Mouse (Mus musculus): ENCODE results near the gene Nr1h4. TPM values are rescaled to one million over a fixed set of nuclear protein-coding genes. Genes with fewer than 3 reads are reported as not detected.

Nr1h4 gene
- polyA plus RNA-seq, 1 experiment from 2014 or later, result 8.4 TPM

- no peaks in the 10 kb centered on the region for H3K36me3 ChIP-seq (ENCODE audit: control insufficient read depth, insufficient read depth)
- no peaks in the 10 kb centered on the region; the same call in 1 of the 2 replicates for H3K4me1 ChIP-seq (ENCODE audit: control insufficient read depth, low read depth, low read length)
- H3K4me2 ChIP-seq (ENCODE audit: low read depth, low read length), result peak overlapping the region; percentile 40
- WGBS (ENCODE audit: insufficient replicate concordance), result 25% methylated on average over 15 of the region's 15 CpGs
- no peak overlapping the region for H3K27ac ChIP-seq (ENCODE audit: low read length)
- H3K9ac ChIP-seq (ENCODE audit: low read depth, low read length), result no peak overlapping the region
- 0 out of 2 replicates have a peak, but pooled peaks have one; percentile 13 for ATAC-seq (ENCODE audit: low read depth)
- H3K27me3 ChIP-seq (ENCODE audit: control insufficient read depth, insufficient read depth, low read depth, low read length), result no peaks in the 10 kb centered on the region
- no peaks in the 10 kb centered on the region for H3K9me3 ChIP-seq (replicated peaks; ENCODE audit: control insufficient read depth, low read length)
- 0 out of 2 replicates have a peak overlapping the region, but pooled peaks have one; percentile 1 for H3K4me3 ChIP-seq (ENCODE audit: low read depth, low read length)
Measured at GRCm38 (mm10) chr10:89453068-89453641, 80.2 kb downstream of the Nr1h4 start.

- WGBS (ENCODE audit: insufficient replicate concordance), result 68% methylated on average over 10 of the region's 10 CpGs
- ATAC-seq (ENCODE audit: low read depth), result no peak
- H3K9me3 ChIP-seq (replicated peaks; ENCODE audit: control insufficient read depth, low read length), result no peaks in the 10 kb centered on the region
Measured at GRCm38 (mm10) chr10:89450411-89450810, 83.0 kb downstream of the Nr1h4 start.

GRCm38 (mm10) chr10:89444381-89444780 lies 89.0 kb downstream of the Nr1h4 start:
- WGBS (ENCODE audit: insufficient replicate concordance), result 28% methylated on average over 3 of the region's 3 CpGs
- H3K4me2 ChIP-seq (ENCODE audit: low read depth, low read length), result peak overlapping the region; percentile 89
- no peaks in the 10 kb centered on the region for H3K27me3 ChIP-seq (ENCODE audit: control insufficient read depth, insufficient read depth, low read depth, low read length)
- H3K9ac ChIP-seq (ENCODE audit: low read depth, low read length), result peak overlapping the region; percentile 80
- H3K9me3 ChIP-seq (replicated peaks; ENCODE audit: control insufficient read depth, low read length), result no peaks in the 10 kb centered on the region
- H3K36me3 ChIP-seq (ENCODE audit: control insufficient read depth, insufficient read depth), result peaks cover 4% of the 10 kb centered on the region; the same call in 1 of the 2 replicates
- H3K4me3 ChIP-seq (ENCODE audit: low read depth, low read length), result peak overlapping the region; percentile 89
- peak overlapping the region; percentile 86; the same call in 1 of the 2 replicates for H3K27ac ChIP-seq (ENCODE audit: low read length)
- ATAC-seq (ENCODE audit: low read depth), result no peak
- peaks cover 15% of the 10 kb centered on the region for H3K4me1 ChIP-seq (ENCODE audit: control insufficient read depth, low read depth, low read length)

More at GRCm38 (mm10) chr10:89450411-89450810, 83.0 kb downstream of the Nr1h4 start:
- no peaks in the 10 kb centered on the region for H3K4me1 ChIP-seq (ENCODE audit: control insufficient read depth, low read depth, low read length)
- H3K27ac ChIP-seq (ENCODE audit: low read length), result no peak overlapping the region
- no peak overlapping the region for H3K9ac ChIP-seq (ENCODE audit: low read depth, low read length)
- no peaks in the 10 kb centered on the region for H3K27me3 ChIP-seq (ENCODE audit: control insufficient read depth, insufficient read depth, low read depth, low read length)
- H3K4me3 ChIP-seq (ENCODE audit: low read depth, low read length), result no peak overlapping the region
- H3K4me2 ChIP-seq (ENCODE audit: low read depth, low read length), result no peak overlapping the region
- H3K36me3 ChIP-seq (ENCODE audit: control insufficient read depth, insufficient read depth), result no peaks in the 10 kb centered on the region

- Histone ChIP-seq H3K4me3 (ENCODE audit: low read depth, low read length) (peak within 1 kb of the TSS; percentile 89), H3K36me3 (ENCODE audit: control insufficient read depth, insufficient read depth) (peaks cover 4% of the 10 kb centered on the region; the same call in 1 of the 2 replicates), H3K9ac (ENCODE audit: low read depth, low read length) (peak within 1 kb of the TSS; percentile 80), H3K4me1 (ENCODE audit: control insufficient read depth, low read depth, low read length) (peaks cover 19% of the 10 kb centered on the region), H3K27ac (ENCODE audit: low read length) (peak within 1 kb of the TSS; percentile 86), H3K9me3 (replicated peaks; ENCODE audit: control insufficient read depth, low read length) (no peaks in the 10 kb centered on the region), H3K27me3 (ENCODE audit: control insufficient read depth, insufficient read depth, low read depth, low read length) (no peaks in the 10 kb centered on the region), H3K4me2 (ENCODE audit: low read depth, low read length) (peak within 1 kb of the TSS; percentile 89)
- WGBS (ENCODE audit: insufficient replicate concordance), result under 1% methylated on average over 39 of the region's 39 CpGs
- peak; percentile 88 for ATAC-seq (ENCODE audit: low read depth)
Measured at GRCm38 (mm10) chr10:89443623-89444151, 89.7 kb downstream of the Nr1h4 start, which contains the start of gene Gas2l3. TSS of gene Gas2l3 (minus strand) at chr10:89443967.

GRCm38 (mm10) chr10:89443115-89443622 lies 90.2 kb downstream of the Nr1h4 start:
- H3K36me3 ChIP-seq (ENCODE audit: control insufficient read depth, insufficient read depth), result peaks cover 4% of the 10 kb centered on the region; the same call in 1 of the 2 replicates
- peak overlapping the region; percentile 80 for H3K9ac ChIP-seq (ENCODE audit: low read depth, low read length)
- peak overlapping the region; percentile 89 for H3K4me3 ChIP-seq (ENCODE audit: low read depth, low read length)
- peak; percentile 30 for ATAC-seq (ENCODE audit: low read depth)
- 0% methylated on average over 17 of the region's 17 CpGs for WGBS (ENCODE audit: insufficient replicate concordance)
- peaks cover 19% of the 10 kb centered on the region for H3K4me1 ChIP-seq (ENCODE audit: control insufficient read depth, low read depth, low read length)
- no peaks in the 10 kb centered on the region for H3K27me3 ChIP-seq (ENCODE audit: control insufficient read depth, insufficient read depth, low read depth, low read length)
- H3K4me2 ChIP-seq (ENCODE audit: low read depth, low read length), result peak overlapping the region; percentile 89
- H3K9me3 ChIP-seq (replicated peaks; ENCODE audit: control insufficient read depth, low read length), result no peaks in the 10 kb centered on the region
- peak overlapping the region; percentile 86 for H3K27ac ChIP-seq (ENCODE audit: low read length)

- peak overlapping the region; percentile 89 for H3K4me3 ChIP-seq (ENCODE audit: low read depth, low read length)
- WGBS (ENCODE audit: insufficient replicate concordance), result 3% methylated on average over 4 of the region's 4 CpGs
- peak overlapping the region; percentile 86 for H3K27ac ChIP-seq (ENCODE audit: low read length)
Measured at GRCm38 (mm10) chr10:89442640-89443039, 90.7 kb downstream of the Nr1h4 start.

GRCm38 (mm10) chr10:89441961-89442360 lies 91.4 kb downstream of the Nr1h4 start:
- ATAC-seq (ENCODE audit: low read depth), result no peak
- Histone ChIP-seq H3K4me3 (ENCODE audit: low read depth, low read length) (peak overlapping the region; percentile 89; the same call in 1 of the 2 replicates), H3K4me2 (ENCODE audit: low read depth, low read length) (peak overlapping the region; percentile 89), H3K27me3 (ENCODE audit: control insufficient read depth, insufficient read depth, low read depth, low read length) (no peaks in the 10 kb centered on the region), H3K36me3 (ENCODE audit: control insufficient read depth, insufficient read depth) (peaks cover 6% of the 10 kb centered on the region; the same call in 1 of the 2 replicates), H3K4me1 (ENCODE audit: control insufficient read depth, low read depth, low read length) (peaks cover 19% of the 10 kb centered on the region), H3K9ac (ENCODE audit: low read depth, low read length) (no peak overlapping the region), H3K27ac (ENCODE audit: low read length) (no peak overlapping the region), H3K9me3 (replicated peaks; ENCODE audit: control insufficient read depth, low read length) (no peaks in the 10 kb centered on the region)
- 84% methylated on average over 3 of the region's 3 CpGs for WGBS (ENCODE audit: insufficient replicate concordance)

More at GRCm38 (mm10) chr10:89442640-89443039, 90.7 kb downstream of the Nr1h4 start:
- H3K4me1 ChIP-seq (ENCODE audit: control insufficient read depth, low read depth, low read length), result peaks cover 19% of the 10 kb centered on the region
- no peaks in the 10 kb centered on the region for H3K9me3 ChIP-seq (replicated peaks; ENCODE audit: control insufficient read depth, low read length)
- no peak for ATAC-seq (ENCODE audit: low read depth)
- H3K36me3 ChIP-seq (ENCODE audit: control insufficient read depth, insufficient read depth), result peaks cover 6% of the 10 kb centered on the region; the same call in 1 of the 2 replicates
- H3K9ac ChIP-seq (ENCODE audit: low read depth, low read length), result peak overlapping the region; percentile 80
- no peaks in the 10 kb centered on the region for H3K27me3 ChIP-seq (ENCODE audit: control insufficient read depth, insufficient read depth, low read depth, low read length)
- peak overlapping the region; percentile 89 for H3K4me2 ChIP-seq (ENCODE audit: low read depth, low read length)

- Histone ChIP-seq H3K4me3 (ENCODE audit: low read depth, low read length) (no peak overlapping the region), H3K27me3 (ENCODE audit: control insufficient read depth, insufficient read depth, low read depth, low read length) (no peaks in the 10 kb centered on the region), H3K9ac (ENCODE audit: low read depth, low read length) (no peak overlapping the region), H3K4me2 (ENCODE audit: low read depth, low read length) (no peak overlapping the region), H3K4me1 (ENCODE audit: control insufficient read depth, low read depth, low read length) (peaks cover 19% of the 10 kb centered on the region), H3K36me3 (ENCODE audit: control insufficient read depth, insufficient read depth) (peaks cover 6% of the 10 kb centered on the region; the same call in 1 of the 2 replicates), H3K27ac (ENCODE audit: low read length) (no peak overlapping the region), H3K9me3 (replicated peaks; ENCODE audit: control insufficient read depth, low read length) (no peaks in the 10 kb centered on the region)
- 57% methylated on average over 7 of the region's 7 CpGs for WGBS (ENCODE audit: insufficient replicate concordance)
- no peak for ATAC-seq (ENCODE audit: low read depth)
Measured at GRCm38 (mm10) chr10:89439380-89439779, 94.0 kb downstream of the Nr1h4 start.

- no peak overlapping the region for H3K4me3 ChIP-seq (ENCODE audit: low read depth, low read length)
- H3K9ac ChIP-seq (ENCODE audit: low read depth, low read length), result no peak overlapping the region
- H3K9me3 ChIP-seq (replicated peaks; ENCODE audit: control insufficient read depth, low read length), result no peaks in the 10 kb centered on the region
- no peak for ATAC-seq (ENCODE audit: low read depth)
- H3K4me2 ChIP-seq (ENCODE audit: low read depth, low read length), result no peak overlapping the region
- no peak overlapping the region for H3K27ac ChIP-seq (ENCODE audit: low read length)
- no peaks in the 10 kb centered on the region for H3K27me3 ChIP-seq (ENCODE audit: control insufficient read depth, insufficient read depth, low read depth, low read length)
- WGBS (ENCODE audit: insufficient replicate concordance), result 87% methylated on average over 12 of the region's 12 CpGs
- peaks cover 13% of the 10 kb centered on the region for H3K4me1 ChIP-seq (ENCODE audit: control insufficient read depth, low read depth, low read length)
- H3K36me3 ChIP-seq (ENCODE audit: control insufficient read depth, insufficient read depth), result peaks cover 12% of the 10 kb centered on the region
Measured at GRCm38 (mm10) chr10:89437996-89438395, 95.4 kb downstream of the Nr1h4 start.
